Mouse (Mus musculus) bone marrow, adult 2 months (tissue): ENCODE measurements at regions not wholly inside any gene's neighbourhood (a gene's known extent, or its start where the extent isn't known, plus 50 kb on each side); places are given as distances from the start of the nearest gene placed in this dataset.

Source experiments
- CTCF ChIP-seq: fragments of 200-500 bp; IDR thresholded peaks from 2 replicates; pipeline ENCODE4 v1.5.1; 2011; ENCODE audit warnings: low read length, control low read depth; ENCODE audit not compliant: control insufficient read depth, insufficient read depth
- POLR2A ChIP-seq: fragments of 200-500 bp; IDR thresholded peaks from 2 replicates; pipeline ENCODE4 v1.6.1; 2011; ENCODE audit warnings: low read depth, mild to moderate bottlenecking, control low read depth, low read length, borderline replicate concordance; ENCODE audit not compliant: control insufficient read depth

GRCm38 (mm10) chr16:77799709-77800108 lies 197.8 kb upstream of the Gm11146 start:
- TF ChIP-seq CTCF, result no peak
- TF ChIP-seq POLR2A, result no peak
